Mouse (Mus musculus) liver, embryonic 15.5 days (tissue): ENCODE results near the gene Dixdc1. TPM values are rescaled to one million over a fixed set of nuclear protein-coding genes. Genes with fewer than 3 reads are reported as not detected.
"Not testable (repeated sequence)": the region's sequence is repeated elsewhere in the genome, so short reads cannot be mapped to it uniquely, and the experiment has no call there.

Source experiments
- ATAC-seq: fragments of 200-750 bp; cut with Nextera tagmentation; 2 replicates; pipeline ENCODE4 v1.8.0; 2017; ENCODE audit warnings: moderate number of reproducible peaks, mild to moderate bottlenecking, moderate library complexity; ENCODE audit not compliant: insufficient read depth
- H3K27ac ChIP-seq: fragments of 300-500 bp; sonication (generic); replicated peaks from 2 replicates; pipeline ENCODE4 v1.5.1; 2015; ENCODE audit warnings: mild to moderate bottlenecking, inconsistent platforms
- H3K27me3 ChIP-seq: fragments of 300-500 bp; sonication (generic); 2 replicates; pipeline ENCODE4 v1.6.1; 2015; ENCODE audit warnings: mild to moderate bottlenecking, inconsistent platforms
- H3K36me3 ChIP-seq: fragments of 300-500 bp; sonication (generic); replicated peaks from 2 replicates; pipeline ENCODE4 v1.6.1; 2015; ENCODE audit warnings: moderate library complexity, mild to moderate bottlenecking, inconsistent platforms
- H3K4me1 ChIP-seq: fragments of 300-500 bp; sonication (generic); replicated peaks from 2 replicates; pipeline ENCODE4 v1.6.1; 2015; ENCODE audit warnings: inconsistent platforms
- H3K4me2 ChIP-seq: fragments of 300-500 bp; sonication (generic); 2 replicates; pipeline ENCODE4 v1.6.1; 2015; ENCODE audit warnings: moderate library complexity, mild to moderate bottlenecking, inconsistent platforms
- H3K4me3 ChIP-seq: fragments of 300-500 bp; sonication (generic); replicated peaks from 2 replicates; pipeline ENCODE4 v1.5.1; 2015; ENCODE audit warnings: mild to moderate bottlenecking, inconsistent platforms
- H3K9ac ChIP-seq: fragments of 300-500 bp; sonication (generic); 2 replicates; pipeline ENCODE4 v1.6.1; 2015; ENCODE audit warnings: moderate library complexity, mild to moderate bottlenecking, inconsistent platforms
- H3K9me3 ChIP-seq: fragments of 300-500 bp; sonication (generic); replicated peaks from 2 replicates; pipeline ENCODE4 v1.6.1; 2016; ENCODE audit warnings: inconsistent platforms
- WGBS: fragments of 180-500 bp; shearing (Covaris S2); methylation state at CpG from one replicate; pipeline ENCODE4 v1.1.7; 2015; ENCODE audit warnings: mixed read lengths; ENCODE audit not compliant: insufficient replicate concordance; 5-methylcytosine and 5-hydroxymethylcytosine counted together
- polyA plus RNA-seq: library from polyadenylated mRNA; unstranded; fragments of >200 nt; fragmentation: Nextera tagmentation; extraction: Ambion mirVana; gene quantifications from 2 replicates; pipeline ENCODE4 v1.2.1, GENCODE M21; 2015

Gene Dixdc1
- polyA plus RNA-seq, 1 experiment from 2014 or later, result 1.4 TPM

- peaks cover 33% of the 10 kb centered on the region for H3K36me3 ChIP-seq
- ATAC-seq, result no peak
- 39% methylated on average over 2 of the region's 2 CpGs for WGBS
- H3K9ac ChIP-seq, result no peak overlapping the region
- H3K27ac ChIP-seq, result no peak overlapping the region
- no peaks in the 10 kb centered on the region for H3K9me3 ChIP-seq
- H3K4me1 ChIP-seq, result no peaks in the 10 kb centered on the region
- H3K27me3 ChIP-seq, result no peaks in the 10 kb centered on the region
- no peak overlapping the region for H3K4me2 ChIP-seq
- H3K4me3 ChIP-seq, result no peak overlapping the region
Measured at GRCm38 (mm10) chr9:50633059-50633458, 106.3 kb downstream of the Dixdc1 start.

DNA sequence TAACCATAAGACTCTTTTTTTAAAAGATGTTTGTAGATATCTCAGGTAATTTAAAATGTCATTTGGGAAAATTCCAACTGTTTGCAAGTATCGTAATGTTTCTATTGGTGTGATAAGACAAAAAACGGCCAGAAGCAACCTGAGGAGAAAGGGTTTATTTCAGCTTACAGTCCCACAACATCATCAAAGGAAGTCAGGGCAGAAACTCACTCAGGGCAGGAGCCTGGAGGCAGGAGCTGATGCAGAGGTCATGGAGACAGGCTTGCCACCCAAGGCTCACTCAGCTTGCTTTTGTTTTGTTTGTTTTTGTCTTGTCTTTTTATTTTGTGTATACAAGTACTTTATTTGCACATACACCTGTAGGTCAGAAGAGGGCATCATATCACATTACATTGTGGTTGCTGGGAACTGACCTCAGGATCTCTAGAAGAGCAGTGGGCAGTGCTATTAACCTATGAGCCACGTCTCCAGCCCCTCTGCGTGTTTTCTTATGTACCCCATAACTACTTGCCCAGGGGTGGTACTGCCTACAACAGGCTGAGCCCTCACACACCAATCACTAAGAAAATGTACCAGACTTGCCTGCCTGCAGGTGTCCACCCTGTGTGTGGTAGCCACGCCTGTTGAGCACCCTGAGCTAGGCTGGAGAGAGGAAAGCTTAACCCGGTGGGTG, 107.2 kb downstream of the Dixdc1 start:
- no peak for ATAC-seq
- no peaks in the 10 kb centered on the region for H3K4me1 ChIP-seq
- no peak overlapping the region for H3K9ac ChIP-seq
- H3K4me2 ChIP-seq, result no peak overlapping the region
- peaks cover 27% of the 10 kb centered on the region for H3K36me3 ChIP-seq
- no peaks in the 10 kb centered on the region for H3K27me3 ChIP-seq
- no peaks in the 10 kb centered on the region for H3K9me3 ChIP-seq
- no peak overlapping the region for H3K27ac ChIP-seq
- H3K4me3 ChIP-seq, result no peak overlapping the region
- 73% methylated on average over 6 of the region's 6 CpGs for WGBS

DNA sequence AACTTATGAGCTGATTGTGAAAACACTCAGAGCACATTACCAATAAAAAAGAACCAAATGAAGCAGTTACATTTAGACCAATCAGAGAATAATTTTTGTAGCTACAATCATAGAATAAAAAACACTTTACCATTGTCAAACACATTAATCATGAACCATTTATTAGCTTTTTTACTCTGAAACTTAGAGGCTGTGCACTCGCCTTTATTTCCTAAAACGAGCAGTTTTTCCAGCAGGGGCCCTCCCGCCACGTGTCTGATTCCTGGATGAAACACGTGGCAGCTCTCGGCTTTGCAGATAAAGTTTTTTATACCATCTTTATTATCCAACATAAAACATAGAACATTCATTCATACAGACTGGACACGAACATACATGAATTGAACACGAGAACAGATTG, 108.4 kb downstream of the Dixdc1 start:
- H3K36me3 ChIP-seq, result peaks cover 17% of the 10 kb centered on the region
- H3K9ac ChIP-seq, H3K9me3 ChIP-seq, H3K4me3 ChIP-seq, H3K27ac ChIP-seq, ATAC-seq, H3K4me2 ChIP-seq, H3K4me1 ChIP-seq, H3K27me3 ChIP-seq: not testable (repeated sequence)
- 83% methylated on average over 6 of the region's 8 CpGs for WGBS

DNA sequence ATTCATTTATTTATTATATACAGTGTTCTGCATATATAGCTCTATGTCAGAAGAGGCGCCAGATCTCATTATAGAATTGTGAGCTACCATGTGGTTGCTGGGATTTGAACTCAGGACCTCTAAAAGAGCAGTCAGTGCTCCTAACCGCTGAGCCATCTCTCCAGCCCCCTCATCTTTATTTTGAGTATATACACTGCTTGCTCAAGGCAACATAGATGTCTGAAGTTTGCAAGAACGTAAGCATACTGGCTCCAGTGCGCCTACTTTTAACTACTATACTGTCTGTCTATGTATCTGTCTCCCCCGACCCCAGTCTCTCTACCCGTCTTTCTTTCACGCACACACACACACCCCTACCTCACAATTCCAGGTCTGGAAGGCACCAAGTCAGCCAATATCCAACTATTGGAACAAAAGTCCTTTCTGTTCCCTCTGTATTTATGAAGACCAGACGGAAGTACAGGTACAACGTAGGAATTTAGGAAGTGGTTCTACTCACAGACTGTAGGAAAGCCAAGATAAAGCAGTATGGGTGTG, 121.5 kb downstream of the Dixdc1 start:
- 50% methylated on average over 9 of the region's 9 CpGs for WGBS
- Histone ChIP-seq H3K27ac (no peak overlapping the region), H3K9ac (no peak overlapping the region; the same call in 1 of the 2 replicates), H3K4me1 (peaks cover 21% of the 10 kb centered on the region), H3K27me3 (no peaks in the 10 kb centered on the region), H3K9me3 (no peaks in the 10 kb centered on the region), H3K4me3 (peak overlapping the region; percentile 87), H3K36me3 (peaks cover 22% of the 10 kb centered on the region), H3K4me2 (peak overlapping the region; percentile 76)
- no peak for ATAC-seq

DNA sequence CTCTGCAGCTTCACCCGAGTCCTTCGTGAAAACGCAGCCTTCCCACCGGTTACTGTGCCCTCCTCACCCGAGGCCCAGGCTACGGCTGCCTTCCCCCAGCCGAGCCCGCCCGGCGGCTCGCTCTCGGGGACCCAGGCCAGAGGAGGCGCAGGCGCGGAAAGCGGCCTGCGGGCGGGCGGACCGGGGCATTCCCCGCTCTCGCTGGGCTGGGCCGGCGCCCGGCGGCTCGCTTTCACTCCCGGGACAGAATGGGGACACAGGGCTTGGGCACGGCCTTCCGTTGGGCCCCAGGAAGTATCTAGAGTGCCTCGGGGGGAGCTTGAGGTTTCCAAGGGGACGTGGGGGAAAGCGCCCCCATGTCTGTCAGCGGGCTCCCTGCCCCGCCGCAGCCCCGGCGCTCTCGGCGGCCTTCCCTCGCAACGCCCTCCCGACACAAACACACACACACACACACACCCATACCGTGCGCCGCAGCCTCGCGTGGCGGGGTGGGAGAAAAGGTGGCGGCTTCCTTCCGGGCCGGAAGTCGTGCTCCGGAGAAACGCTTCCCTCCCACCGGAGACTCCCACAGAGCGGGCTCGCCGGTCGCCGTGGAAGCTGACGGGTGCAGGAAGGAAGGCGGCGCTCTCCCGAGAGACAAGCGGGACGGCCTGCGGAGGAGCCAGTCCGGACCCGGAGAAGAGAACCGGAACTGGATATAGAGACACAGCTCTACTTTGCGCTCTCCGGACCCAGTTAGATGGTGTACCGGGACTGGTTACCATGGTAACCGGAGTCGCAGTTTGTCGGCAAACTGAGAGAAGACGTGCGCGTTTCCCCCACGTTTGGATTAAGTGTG, 122.3 kb downstream of the Dixdc1 start, which contains the start of the genes Pih1d2 and Nkapd1:
Gene Pih1d2, plus strand, starts transcription at position 556 of the 838 bp plus-strand sequence.
Gene Nkapd1, minus strand, starts transcription at position 699 of the 838 bp plus-strand sequence.
- Histone ChIP-seq H3K27ac (peak within 1 kb of the TSS; percentile 94), H3K4me2 (peak within 1 kb of the TSS; percentile 76), H3K4me1 (peaks cover 21% of the 10 kb centered on the region), H3K36me3 (peaks cover 30% of the 10 kb centered on the region), H3K9ac (peak within 1 kb of the TSS; percentile 93), H3K9me3 (no peaks in the 10 kb centered on the region), H3K4me3 (peak within 1 kb of the TSS; percentile 87), H3K27me3 (no peaks in the 10 kb centered on the region)
- ATAC-seq, result peak; percentile 91
- WGBS, result under 1% methylated on average over 81 of the region's 81 CpGs

DNA sequence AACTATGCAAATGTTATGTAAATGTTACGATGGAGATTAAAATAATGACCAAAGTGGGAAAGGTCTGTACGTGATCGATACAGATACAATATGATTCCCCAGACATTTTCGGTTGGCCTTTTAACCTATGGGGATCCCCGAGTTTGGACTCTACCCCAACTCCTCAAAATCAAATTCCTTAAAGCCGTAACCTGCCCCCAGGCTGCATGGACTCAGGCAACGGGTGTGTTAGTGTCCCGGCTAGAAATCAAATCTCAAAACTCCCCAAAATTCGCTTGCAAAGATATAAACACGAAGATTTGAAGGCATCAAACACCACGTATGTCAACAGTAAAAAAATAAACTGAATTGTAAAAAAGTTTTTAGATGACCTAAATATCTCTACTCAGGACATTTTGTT, 123.2 kb downstream of the Dixdc1 start:
- H3K27ac ChIP-seq, result peak overlapping the region; percentile 94
- peak overlapping the region; percentile 93 for H3K9ac ChIP-seq
- peak overlapping the region; percentile 76 for H3K4me2 ChIP-seq
- 28% methylated on average over 11 of the region's 11 CpGs for WGBS
- peaks cover 21% of the 10 kb centered on the region for H3K4me1 ChIP-seq
- H3K27me3 ChIP-seq, result no peaks in the 10 kb centered on the region
- ATAC-seq, result no peak
- H3K9me3 ChIP-seq, result no peaks in the 10 kb centered on the region
- peaks cover 35% of the 10 kb centered on the region for H3K36me3 ChIP-seq
- peak overlapping the region; percentile 87 for H3K4me3 ChIP-seq

Other genes with a start within 250 kb of the Dixdc1 start
- 0.17 and 0.35 TPM in 2 replicates for gene Plet1, start 245.0 kb downstream of the Dixdc1 start, polyA plus RNA-seq
- gene Pts, start 210.8 kb downstream of the Dixdc1 start, polyA plus RNA-seq, result 32.6 and 36.1 TPM in 2 replicates
- 10.1 and 11.1 TPM in 2 replicates for gene Il18, start 184.7 kb downstream of the Dixdc1 start, polyA plus RNA-seq
- gene Bco2, start 184.3 kb downstream of the Dixdc1 start, polyA plus RNA-seq, result 0.60 and 0.67 TPM in 2 replicates
- gene Tex12, start 178.2 kb downstream of the Dixdc1 start, polyA plus RNA-seq, result not detected in 2 replicates
- 296 and 323 TPM in 2 replicates for gene Sdhd, start 135.7 kb downstream of the Dixdc1 start, polyA plus RNA-seq
- 130 and 158 TPM in 2 replicates for gene Timm8b, start 135.6 kb downstream of the Dixdc1 start, polyA plus RNA-seq
- gene Pih1d2, start 122.2 kb downstream of the Dixdc1 start, polyA plus RNA-seq, result 0.75 and 1.0 TPM in 2 replicates
- 5.6 and 7.0 TPM in 2 replicates for gene Nkapd1, start 122.1 kb downstream of the Dixdc1 start, polyA plus RNA-seq
- gene Dlat, start 79.7 kb downstream of the Dixdc1 start, polyA plus RNA-seq, result 23.2 and 24.6 TPM in 2 replicates
- 3.9 and 4.1 TPM in 2 replicates for gene 2310030G06Rik, start 7.0 kb upstream of the Dixdc1 start, polyA plus RNA-seq
- 9.9 and 15.2 TPM in 2 replicates for gene Cryab, start 11.8 kb upstream of the Dixdc1 start, polyA plus RNA-seq
- gene Hspb2, start 12.8 kb upstream of the Dixdc1 start, polyA plus RNA-seq, result 2.1 and 3.5 TPM in 2 replicates
- gene Fdxacb1, start 28.7 kb upstream of the Dixdc1 start, polyA plus RNA-seq, result 8.5 and 10.3 TPM in 2 replicates
- gene Alg9, start 35.5 kb upstream of the Dixdc1 start, polyA plus RNA-seq, result 14.3 and 14.4 TPM in 2 replicates
- 17.4 and 18.6 TPM in 2 replicates for gene 1110032A03Rik, start 36.0 kb upstream of the Dixdc1 start, polyA plus RNA-seq
- 68.8 and 70.2 TPM in 2 replicates for gene Ppp2r1b, start 105.8 kb upstream of the Dixdc1 start, polyA plus RNA-seq